Mouse (Mus musculus): ENCODE results near the gene Ubr4. TPM values are rescaled to one million over a fixed set of nuclear protein-coding genes. Genes with fewer than 3 reads are reported as not detected.

Gene Ubr4
- polyA plus RNA-seq, 2 experiments from 2014 or later = 40.6 to 63.7 TPM

- no peak for ATAC-seq
Observed at GRCm38 (mm10) chr4:139432966-139433765, 80.8 kb downstream of the Ubr4 start.

DNA sequence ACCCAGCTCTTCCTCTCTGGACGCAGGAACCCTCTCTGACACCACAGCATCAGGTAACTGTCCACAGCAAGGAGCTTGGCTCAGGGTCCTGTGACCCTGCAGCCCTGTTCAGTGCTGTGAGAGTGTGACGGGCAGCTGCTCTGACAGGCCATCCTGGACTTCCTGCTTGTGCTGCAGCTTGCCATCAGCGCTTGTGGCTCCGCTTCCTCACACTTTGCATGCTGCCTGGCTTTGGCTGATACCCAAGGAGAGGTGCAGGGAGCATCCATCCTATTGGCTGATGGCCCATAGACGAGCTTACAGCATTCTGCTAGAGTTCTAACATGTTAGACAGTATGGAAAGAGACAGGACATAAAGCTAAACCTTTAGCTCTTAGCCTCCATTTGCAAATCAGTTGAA lies 88.8 kb downstream of the Ubr4 start:
- ATAC-seq = no peak

DNA sequence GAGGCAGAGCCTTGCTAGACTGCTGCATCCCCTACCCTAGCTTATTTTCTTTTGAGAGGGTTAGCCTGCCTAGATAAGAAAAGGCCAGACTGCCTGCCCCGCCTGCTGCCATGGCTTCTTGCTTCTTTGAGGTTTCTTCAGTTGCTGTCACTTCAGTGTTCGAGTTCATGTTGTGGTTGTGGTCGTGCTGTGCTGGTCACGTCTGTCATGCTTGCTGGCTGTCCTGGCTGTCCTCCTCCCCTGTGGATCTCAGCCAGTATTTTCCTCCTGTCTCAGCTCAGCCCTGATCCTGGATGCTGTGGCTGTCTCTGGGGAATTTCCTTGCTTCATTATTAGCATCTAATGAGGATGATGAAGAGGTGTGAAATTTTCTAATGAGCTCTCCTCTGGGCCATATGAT lies 89.4 kb downstream of the Ubr4 start:
- ATAC-seq = no peak

- ATAC-seq = no peak
Observed at GRCm38 (mm10) chr4:139442391-139443355, 90.3 kb downstream of the Ubr4 start.

DNA sequence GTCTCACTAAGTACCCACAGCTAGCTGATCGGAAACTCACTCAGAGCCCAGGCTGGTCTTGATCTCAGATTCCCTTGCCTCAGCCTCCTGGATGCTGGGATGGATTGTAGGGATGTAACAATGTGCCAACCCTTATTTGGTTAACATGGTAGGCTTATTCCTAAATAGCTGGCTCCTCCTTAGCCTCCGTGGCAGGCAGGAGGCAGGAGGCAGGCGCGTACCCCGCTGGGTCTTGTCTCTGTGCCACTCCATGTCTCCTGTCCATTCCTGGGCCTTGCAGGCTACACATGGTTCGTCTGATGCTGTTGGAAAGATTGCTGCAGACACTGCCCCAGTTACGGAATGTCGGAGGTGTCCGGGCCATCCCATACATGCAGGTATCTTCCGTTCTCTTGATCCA lies 91.9 kb downstream of the Ubr4 start:
- ATAC-seq = no peak

GRCm38 (mm10) chr4:139446176-139446575 lies 93.8 kb downstream of the Ubr4 start:
- no peak for ATAC-seq

DNA sequence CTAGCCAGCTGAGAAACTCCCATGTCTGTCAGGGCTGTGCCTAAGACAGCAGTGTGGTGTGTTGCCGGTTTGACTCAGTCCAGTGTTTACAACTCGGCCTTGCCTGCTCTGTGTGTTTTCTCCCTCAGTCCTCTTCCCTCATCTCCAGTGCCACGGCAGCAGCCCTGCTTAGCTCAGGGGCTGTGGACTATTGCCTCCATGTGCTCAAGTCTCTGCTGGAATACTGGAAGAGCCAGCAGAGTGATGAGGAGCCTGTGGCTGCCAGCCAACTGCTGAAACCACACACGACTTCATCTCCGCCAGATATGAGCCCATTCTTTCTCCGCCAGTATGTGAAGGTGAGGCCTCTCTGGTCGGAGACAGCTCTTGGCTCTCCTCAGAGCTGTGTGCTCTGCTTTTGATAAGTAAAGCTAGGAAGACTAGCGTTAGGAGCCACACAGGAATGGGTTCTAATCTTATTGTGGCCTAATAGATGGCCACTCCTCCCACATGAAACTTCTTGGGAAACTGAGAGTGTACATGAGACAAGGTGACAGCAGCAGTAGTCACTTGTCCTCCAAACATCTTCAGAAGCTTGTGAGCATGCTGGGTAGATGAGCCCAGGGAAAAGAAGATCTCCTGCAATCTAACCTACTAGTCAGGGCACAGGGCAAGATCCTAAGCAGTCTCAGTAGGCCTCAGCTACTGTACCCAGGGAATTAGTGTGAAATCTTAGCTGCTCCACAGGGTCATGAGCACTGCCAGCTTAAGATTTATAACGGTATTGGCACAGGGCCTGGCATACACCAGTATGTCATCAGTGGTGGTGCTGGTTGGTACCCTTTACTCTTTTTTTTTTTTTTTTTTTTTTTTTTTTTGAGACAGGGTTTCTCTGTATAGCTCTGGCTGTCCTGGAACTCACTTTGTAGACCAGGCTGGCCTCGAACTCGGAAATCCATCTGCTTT lies 94.6 kb downstream of the Ubr4 start:
- no peak for ATAC-seq

- ATAC-seq = no peak
Observed at GRCm38 (mm10) chr4:139452944-139453700, 100.7 kb downstream of the Ubr4 start.

- ATAC-seq = no peak
Observed at GRCm38 (mm10) chr4:139454339-139454738, 101.9 kb downstream of the Ubr4 start.

GRCm38 (mm10) chr4:139459970-139460369 lies 107.6 kb downstream of the Ubr4 start:
- ATAC-seq = no peak

- no peak for ATAC-seq
Observed at GRCm38 (mm10) chr4:139464163-139464562, 111.8 kb downstream of the Ubr4 start.

DNA sequence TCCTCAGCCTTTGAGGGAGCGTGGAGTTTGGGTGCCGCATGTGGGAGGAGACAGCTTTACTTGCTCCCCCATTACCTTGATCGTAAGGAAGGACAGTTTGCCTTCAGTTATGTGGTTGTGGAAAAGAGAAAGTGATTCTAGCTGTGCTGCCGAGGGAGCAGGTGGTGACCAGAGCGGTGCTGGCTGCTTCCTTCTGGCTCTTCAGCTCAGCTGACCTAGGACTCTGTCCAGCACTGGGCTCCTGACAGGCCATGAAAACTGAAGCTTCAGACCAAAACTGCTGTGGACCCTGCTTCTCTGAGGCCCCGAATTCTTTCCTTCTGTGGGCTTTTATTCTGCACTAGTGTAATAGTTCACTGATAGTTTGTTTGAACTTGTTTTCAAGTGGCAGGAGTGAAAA lies 114.1 kb downstream of the Ubr4 start:
- no peak for ATAC-seq

- ATAC-seq = peak; percentile 52
Observed at GRCm38 (mm10) chr4:139470198-139470597, 117.8 kb downstream of the Ubr4 start.

DNA sequence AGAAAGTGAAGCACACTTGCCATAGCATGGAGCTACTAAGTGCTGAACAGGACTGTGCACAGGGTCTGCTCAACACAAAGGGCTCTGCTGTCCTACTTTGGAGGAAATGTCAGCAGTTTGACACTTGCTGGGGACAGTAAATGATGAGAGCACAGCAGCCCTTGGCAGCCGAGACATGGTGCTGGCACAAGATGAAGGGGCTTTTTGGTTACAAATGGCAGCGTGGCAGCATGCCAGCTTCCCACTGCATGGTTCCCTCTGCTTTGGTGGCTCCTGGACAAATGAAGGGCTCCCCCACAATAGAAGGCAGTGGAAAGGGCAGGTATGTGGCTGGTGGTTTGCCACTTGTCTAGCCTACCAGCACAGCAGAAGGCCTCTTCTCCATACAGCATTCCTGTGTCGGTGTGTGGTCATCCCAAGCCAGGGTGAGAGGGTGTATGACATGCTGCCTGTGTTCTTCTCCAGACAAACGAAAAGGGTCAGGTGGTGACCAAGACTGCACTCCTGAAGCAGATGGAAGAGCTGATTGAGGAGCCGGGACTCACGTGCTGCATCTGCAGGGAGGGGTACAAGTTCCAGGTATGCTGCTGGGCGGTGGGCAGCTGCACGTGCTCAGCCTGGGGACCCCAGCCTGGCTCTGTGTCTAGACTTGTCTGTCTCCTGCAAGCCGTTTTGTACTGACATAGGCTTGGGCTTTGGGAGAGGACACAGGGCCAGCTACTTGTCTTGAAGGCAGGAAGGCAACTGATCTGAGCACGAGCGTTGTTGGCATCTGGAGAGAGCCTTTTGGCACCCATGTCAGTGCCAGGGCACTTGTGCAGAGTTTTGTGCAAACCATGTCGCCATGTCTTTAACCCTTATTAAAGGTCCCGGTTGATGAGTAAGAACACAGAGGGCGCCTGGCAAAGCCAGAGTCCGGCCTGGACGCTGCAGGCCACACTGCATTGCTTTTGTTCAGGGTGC lies 124.5 kb downstream of the Ubr4 start:
- no peak for ATAC-seq

DNA sequence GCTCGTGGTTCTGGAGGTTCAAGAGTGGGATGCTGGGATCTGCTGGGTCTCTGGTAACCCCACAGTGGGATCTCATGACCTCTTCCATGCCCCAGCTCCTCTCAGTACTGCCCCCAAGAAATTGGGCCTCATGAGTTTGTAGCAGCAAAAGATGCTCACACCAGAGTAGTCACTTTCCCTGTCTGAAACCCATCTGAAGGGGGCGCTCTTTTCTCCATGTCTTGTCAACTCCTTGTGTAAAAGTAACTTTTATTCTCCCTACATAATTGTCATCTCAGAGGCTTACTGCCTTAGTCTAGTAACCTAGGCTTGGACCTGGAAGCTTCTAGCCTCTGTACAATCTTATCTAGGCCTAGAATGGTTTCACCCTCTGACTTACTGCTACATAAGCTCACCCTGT lies 125.6 kb downstream of the Ubr4 start:
- no peak for ATAC-seq

GRCm38 (mm10) chr4:139479176-139479575 lies 126.8 kb downstream of the Ubr4 start:
- ATAC-seq = no peak

- no peak for ATAC-seq
Observed at GRCm38 (mm10) chr4:139481400-139481799, 129.0 kb downstream of the Ubr4 start.

GRCm38 (mm10) chr4:139483461-139484105 lies 131.2 kb downstream of the Ubr4 start:
- no peak for ATAC-seq

- no peak for ATAC-seq
Observed at GRCm38 (mm10) chr4:139484496-139484895, 132.1 kb downstream of the Ubr4 start.

GRCm38 (mm10) chr4:139487085-139487484 lies 134.7 kb downstream of the Ubr4 start:
- ATAC-seq = no peak
